Mouse (Mus musculus) liver, embryonic 13.5 days (tissue): ENCODE measurements around the gene Prdm16. TPM values are rescaled to one million over a fixed set of nuclear protein-coding genes. Genes with fewer than 3 reads are reported as not detected.

ENCODE experiments used
- ATAC-seq: fragments of 200-750 bp; cut with Nextera tagmentation; 2 replicates; pipeline ENCODE4 v1.8.0; 2017; ENCODE audit warnings: low read depth, mild to moderate bottlenecking, moderate number of reproducible peaks, moderate library complexity
- DNase-seq: peaks from one replicate; pipeline ENCODE4 v3.0.0; 2022
- H3K27ac ChIP-seq: fragments of 300-500 bp; sonication (generic); 2 replicates; pipeline ENCODE4 v1.5.1; 2015; ENCODE audit warnings: moderate library complexity, mild to moderate bottlenecking, inconsistent platforms
- H3K27me3 ChIP-seq: fragments of 300-500 bp; sonication (generic); 2 replicates; pipeline ENCODE4 v1.6.1; 2015; ENCODE audit warnings: mild to moderate bottlenecking, inconsistent platforms
- H3K36me3 ChIP-seq: fragments of 300-500 bp; sonication (generic); 2 replicates; pipeline ENCODE4 v1.6.1; 2015; ENCODE audit warnings: mild to moderate bottlenecking, inconsistent platforms
- H3K4me1 ChIP-seq: fragments of 300-500 bp; sonication (generic); replicated peaks from 2 replicates; pipeline ENCODE4 v1.6.1; 2015; ENCODE audit warnings: inconsistent platforms
- H3K4me2 ChIP-seq: fragments of 300-500 bp; sonication (generic); 2 replicates; pipeline ENCODE4 v1.6.1; 2015; ENCODE audit warnings: inconsistent platforms, mild to moderate bottlenecking, moderate library complexity
- H3K4me3 ChIP-seq: fragments of 300-500 bp; sonication (generic); replicated peaks from 2 replicates; pipeline ENCODE4 v1.5.1; 2015; ENCODE audit warnings: mild to moderate bottlenecking, inconsistent platforms
- H3K9ac ChIP-seq: fragments of 300-500 bp; sonication (generic); 2 replicates; pipeline ENCODE4 v1.6.1; 2015; ENCODE audit warnings: mild to moderate bottlenecking, inconsistent platforms
- H3K9me3 ChIP-seq: fragments of 300-500 bp; sonication (generic); replicated peaks from 2 replicates; pipeline ENCODE4 v1.6.1; 2016; ENCODE audit warnings: inconsistent platforms
- WGBS: fragments of 180-500 bp; shearing (Covaris S2); methylation state at CpG from one replicate; pipeline ENCODE4 v1.1.7; 2015; ENCODE audit not compliant: insufficient replicate concordance; 5-methylcytosine and 5-hydroxymethylcytosine counted together
- polyA plus RNA-seq: library from polyadenylated mRNA; unstranded; fragments of >200 nt; fragmentation: Nextera tagmentation; extraction: Ambion mirVana; gene quantifications from 2 replicates; pipeline ENCODE4 v1.2.1, GENCODE M21; 2015

Prdm16 gene
- polyA plus RNA-seq, 1 experiment from 2014 or later, result 1.8 TPM

DNA sequence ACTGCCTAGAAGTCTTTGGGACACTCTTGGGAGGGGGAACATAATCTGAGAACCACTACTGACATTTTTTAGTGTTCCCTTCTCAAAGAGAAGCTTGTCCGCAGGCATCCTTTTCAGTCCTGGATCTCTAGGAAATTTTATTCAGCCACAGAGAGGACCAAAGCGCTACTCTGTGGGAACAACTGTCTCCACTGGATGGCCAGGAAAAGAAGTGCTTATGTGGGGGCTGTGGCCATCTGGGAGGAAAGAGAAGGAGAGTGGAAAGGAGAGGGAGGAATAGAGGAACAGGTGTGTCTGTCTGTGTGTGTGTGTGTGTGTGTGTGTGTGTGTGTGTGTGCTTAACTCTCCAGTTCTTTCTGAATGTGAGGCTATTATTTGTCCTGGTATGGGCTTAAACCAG lies 271.9 kb downstream of the Prdm16 start:
- WGBS, result 67% methylated on average over 2 of the region's 2 CpGs
- no peaks in the 10 kb centered on the region for H3K9me3 ChIP-seq
- H3K27ac ChIP-seq, result no peak overlapping the region
- H3K9ac ChIP-seq, result no peak overlapping the region
- H3K36me3 ChIP-seq, result no peaks in the 10 kb centered on the region
- no peak for DNase-seq
- no peaks in the 10 kb centered on the region for H3K27me3 ChIP-seq
- no peak for ATAC-seq
- H3K4me1 ChIP-seq, result no peaks in the 10 kb centered on the region
- H3K4me2 ChIP-seq, result no peak overlapping the region
- H3K4me3 ChIP-seq, result no peak overlapping the region

DNA sequence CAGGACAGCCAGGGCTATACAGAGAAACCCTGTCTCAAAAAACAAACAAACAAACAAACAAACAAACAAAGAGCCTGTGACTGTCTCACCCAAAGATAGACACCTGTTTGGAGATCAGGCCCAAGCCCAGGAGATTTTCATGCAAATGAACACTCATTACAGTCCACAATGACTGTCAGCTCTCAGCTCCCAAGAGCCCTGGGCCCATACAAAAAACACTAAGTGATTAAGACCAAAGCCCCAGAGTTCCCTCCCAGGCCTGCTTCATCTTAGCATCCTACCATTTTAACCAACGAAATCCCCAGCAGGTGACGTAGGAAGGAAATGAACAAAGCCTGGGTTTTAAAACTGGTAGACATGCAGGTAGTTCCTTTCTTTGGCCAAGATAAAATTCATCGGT lies 275.8 kb downstream of the Prdm16 start:
- WGBS, result 68% methylated on average over 3 of the region's 3 CpGs

DNA sequence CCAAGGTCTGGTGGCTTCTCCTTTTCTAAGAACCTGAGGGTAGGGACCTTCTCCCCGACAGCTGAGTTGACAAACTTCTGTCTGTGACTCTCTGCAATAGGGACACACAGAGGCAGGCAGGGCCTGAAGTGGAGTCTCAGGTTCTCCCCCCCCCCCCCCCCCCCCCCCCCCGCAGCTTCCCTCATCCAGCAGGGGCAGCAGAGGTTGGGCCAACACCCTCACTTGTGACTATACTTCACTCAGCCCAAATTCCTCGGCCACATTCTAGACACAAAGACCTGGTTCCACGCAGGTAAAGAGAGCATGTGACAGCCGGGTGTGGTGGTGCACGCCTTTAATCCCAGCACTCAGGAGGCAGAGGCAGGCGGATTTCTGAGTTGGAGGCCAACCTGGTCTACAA lies 276.2 kb downstream of the Prdm16 start:
- H3K4me3 ChIP-seq, result no peak overlapping the region
- no peaks in the 10 kb centered on the region for H3K27me3 ChIP-seq
- H3K9me3 ChIP-seq, result no peaks in the 10 kb centered on the region
- DNase-seq (no peak), ATAC-seq (no peak)
- peaks cover 5% of the 10 kb centered on the region for H3K4me1 ChIP-seq
- H3K9ac ChIP-seq, result no peak overlapping the region
- H3K36me3 ChIP-seq, result no peaks in the 10 kb centered on the region
- no peak overlapping the region for H3K4me2 ChIP-seq
- 68% methylated on average over 6 of the region's 7 CpGs for WGBS
- H3K27ac ChIP-seq, result no peak overlapping the region

More for the DNA sequence above, 275.8 kb downstream of the Prdm16 start:
- H3K9ac ChIP-seq, result no peak overlapping the region
- no peak overlapping the region for H3K4me3 ChIP-seq
- H3K4me1 ChIP-seq, result peaks cover 5% of the 10 kb centered on the region
- DNase-seq (no peak), ATAC-seq (no peak)
- no peaks in the 10 kb centered on the region for H3K9me3 ChIP-seq
- H3K27ac ChIP-seq, result no peak overlapping the region
- no peaks in the 10 kb centered on the region for H3K27me3 ChIP-seq
- no peak overlapping the region for H3K4me2 ChIP-seq
- H3K36me3 ChIP-seq, result no peaks in the 10 kb centered on the region

DNA sequence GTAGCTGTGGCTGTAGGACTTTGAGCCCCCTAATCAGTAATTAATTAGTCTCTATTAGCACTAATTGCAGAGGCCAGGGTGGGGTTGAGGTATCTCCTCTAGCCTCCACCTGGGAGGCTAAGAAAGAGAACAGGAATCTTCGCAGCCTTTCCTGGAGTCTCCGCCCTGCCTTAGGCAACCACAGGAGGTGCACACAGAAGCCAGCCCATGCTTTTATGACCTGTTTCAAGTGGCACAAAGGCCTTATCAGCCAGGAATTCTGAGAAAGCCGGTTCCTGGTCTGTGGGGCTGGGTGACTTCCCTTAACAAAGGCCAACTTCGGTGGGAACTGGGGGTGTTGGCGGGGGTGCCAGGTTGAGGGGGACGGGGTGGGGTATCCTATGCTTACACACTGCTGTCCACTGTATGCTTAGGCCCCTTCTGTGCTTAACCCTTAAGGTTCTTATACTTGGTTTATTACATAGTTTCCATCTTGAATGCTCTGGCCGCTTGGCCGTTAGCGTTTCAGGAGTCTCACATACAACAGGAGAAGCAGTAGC lies 276.8 kb downstream of the Prdm16 start:
- H3K4me3 ChIP-seq, result no peak overlapping the region
- H3K9me3 ChIP-seq, result no peaks in the 10 kb centered on the region
- H3K9ac ChIP-seq, result no peak overlapping the region
- H3K36me3 ChIP-seq, result no peaks in the 10 kb centered on the region
- no peak for ATAC-seq
- peaks cover 5% of the 10 kb centered on the region for H3K4me1 ChIP-seq
- no peak for DNase-seq
- no peak overlapping the region for H3K27ac ChIP-seq
- H3K4me2 ChIP-seq, result no peak overlapping the region
- no peaks in the 10 kb centered on the region for H3K27me3 ChIP-seq
- WGBS, result 66% methylated on average over 9 of the region's 9 CpGs

DNA sequence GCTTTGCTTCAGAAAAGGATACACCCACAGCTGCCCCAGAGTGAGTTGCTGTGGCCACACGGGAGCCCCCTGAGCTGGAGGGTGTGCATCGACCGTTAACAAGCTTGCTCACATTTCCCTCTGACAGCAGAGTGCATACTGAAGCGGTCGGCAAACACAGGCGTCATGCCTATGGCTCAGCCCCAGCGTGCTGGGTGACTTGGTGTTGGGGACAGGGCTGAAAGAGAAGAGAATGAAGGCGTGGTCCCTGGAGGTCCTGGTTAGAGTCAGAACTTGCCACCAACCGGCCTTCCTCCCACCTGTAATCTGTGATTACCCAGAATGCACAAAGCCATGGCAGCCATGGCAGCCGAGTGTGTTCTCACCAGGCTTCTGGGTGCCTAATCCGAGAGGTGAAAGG lies 277.9 kb downstream of the Prdm16 start:
- no peak overlapping the region for H3K4me2 ChIP-seq

DNA sequence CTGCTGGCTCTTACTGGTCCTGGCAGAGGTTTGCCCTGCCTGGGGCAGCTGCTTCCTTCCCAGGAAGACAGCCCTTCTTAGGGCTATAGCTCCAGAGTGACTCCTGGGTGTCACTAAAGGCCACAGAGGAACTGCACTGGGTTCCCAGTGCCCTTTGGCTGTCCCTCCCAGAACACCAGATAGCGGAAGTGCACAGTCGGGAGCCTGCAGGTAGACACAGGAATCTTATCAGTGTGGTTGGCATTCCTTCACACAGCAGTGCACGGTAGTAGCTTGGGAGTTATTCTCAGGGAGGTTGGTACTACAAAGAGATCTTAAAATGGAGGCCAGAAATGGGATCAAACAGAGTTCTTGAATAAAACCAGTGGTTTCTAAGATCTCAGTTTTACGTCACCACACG lies 278.3 kb downstream of the Prdm16 start:
- Histone ChIP-seq H3K27me3 (no peaks in the 10 kb centered on the region), H3K4me2 (no peak overlapping the region), H3K27ac (no peak overlapping the region), H3K9me3 (no peaks in the 10 kb centered on the region), H3K4me3 (no peak overlapping the region), H3K9ac (no peak overlapping the region), H3K4me1 (peaks cover 5% of the 10 kb centered on the region), H3K36me3 (no peaks in the 10 kb centered on the region)
- ATAC-seq (no peak), DNase-seq (no peak)
- 56% methylated on average over 5 of the region's 5 CpGs for WGBS

More for the DNA sequence above, 277.9 kb downstream of the Prdm16 start:
- ATAC-seq (no peak), DNase-seq (no peak)
- Histone ChIP-seq H3K27ac (no peak overlapping the region), H3K4me3 (no peak overlapping the region), H3K4me1 (peaks cover 5% of the 10 kb centered on the region), H3K9ac (no peak overlapping the region), H3K27me3 (no peaks in the 10 kb centered on the region), H3K36me3 (no peaks in the 10 kb centered on the region), H3K9me3 (no peaks in the 10 kb centered on the region)
- WGBS, result 53% methylated on average over 11 of the region's 11 CpGs

DNA sequence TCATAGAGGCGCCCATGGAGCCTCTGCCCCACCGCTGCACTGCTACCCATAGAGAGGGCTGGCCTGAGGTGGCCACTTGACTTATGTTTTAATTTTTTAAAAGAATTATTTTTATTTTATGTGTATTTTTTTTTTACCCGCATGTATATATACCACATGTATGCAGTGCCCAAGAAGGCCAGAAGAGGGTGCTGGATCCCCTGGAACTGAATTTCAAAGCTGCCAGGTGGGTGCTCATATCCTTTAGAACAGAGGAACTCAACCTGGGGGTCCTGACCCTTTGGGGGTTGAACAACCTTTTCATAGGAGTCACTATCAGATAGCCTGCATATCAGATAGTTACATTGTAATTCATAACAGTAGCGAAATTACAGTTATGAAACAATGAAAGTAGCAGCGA lies 281.3 kb downstream of the Prdm16 start:
- ATAC-seq, result no peak
- no peaks in the 10 kb centered on the region for H3K9me3 ChIP-seq
- no peaks in the 10 kb centered on the region for H3K36me3 ChIP-seq
- H3K27me3 ChIP-seq, result no peaks in the 10 kb centered on the region
- no peak overlapping the region for H3K27ac ChIP-seq
- H3K4me2 ChIP-seq, result no peak overlapping the region
- WGBS, result 79% methylated on average over 5 of the region's 5 CpGs
- H3K4me1 ChIP-seq, result peaks cover 5% of the 10 kb centered on the region
- no peak for DNase-seq
- no peak overlapping the region for H3K4me3 ChIP-seq
- H3K9ac ChIP-seq, result no peak overlapping the region

DNA sequence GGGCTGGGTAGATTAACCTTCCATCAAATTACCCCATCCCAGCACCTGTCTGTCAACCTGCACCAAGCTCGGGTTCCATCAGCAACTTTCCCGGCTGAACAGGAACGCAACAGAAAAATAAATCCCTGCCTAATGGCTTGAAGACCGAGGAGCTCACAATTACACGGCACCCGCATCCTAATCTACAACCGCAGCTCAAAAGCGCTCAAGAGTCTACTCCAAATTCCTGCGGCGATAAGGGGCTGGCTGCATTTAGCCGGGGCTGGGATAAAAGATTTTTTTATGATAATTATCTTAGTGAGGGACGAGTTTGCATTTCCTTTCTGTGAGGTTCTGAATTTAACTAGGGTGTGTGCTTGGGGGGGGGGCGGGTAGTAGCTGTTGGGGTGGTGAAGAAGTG lies 284.4 kb downstream of the Prdm16 start:
- H3K4me3 ChIP-seq, result no peak overlapping the region
- H3K27me3 ChIP-seq, result no peaks in the 10 kb centered on the region
- no peaks in the 10 kb centered on the region for H3K4me1 ChIP-seq
- H3K4me2 ChIP-seq, result no peak overlapping the region
- WGBS, result 56% methylated on average over 13 of the region's 13 CpGs
- H3K36me3 ChIP-seq, result no peaks in the 10 kb centered on the region
- H3K27ac ChIP-seq, result no peak overlapping the region
- no peak for DNase-seq
- H3K9me3 ChIP-seq, result no peaks in the 10 kb centered on the region
- H3K9ac ChIP-seq, result no peak overlapping the region
- no peak for ATAC-seq

DNA sequence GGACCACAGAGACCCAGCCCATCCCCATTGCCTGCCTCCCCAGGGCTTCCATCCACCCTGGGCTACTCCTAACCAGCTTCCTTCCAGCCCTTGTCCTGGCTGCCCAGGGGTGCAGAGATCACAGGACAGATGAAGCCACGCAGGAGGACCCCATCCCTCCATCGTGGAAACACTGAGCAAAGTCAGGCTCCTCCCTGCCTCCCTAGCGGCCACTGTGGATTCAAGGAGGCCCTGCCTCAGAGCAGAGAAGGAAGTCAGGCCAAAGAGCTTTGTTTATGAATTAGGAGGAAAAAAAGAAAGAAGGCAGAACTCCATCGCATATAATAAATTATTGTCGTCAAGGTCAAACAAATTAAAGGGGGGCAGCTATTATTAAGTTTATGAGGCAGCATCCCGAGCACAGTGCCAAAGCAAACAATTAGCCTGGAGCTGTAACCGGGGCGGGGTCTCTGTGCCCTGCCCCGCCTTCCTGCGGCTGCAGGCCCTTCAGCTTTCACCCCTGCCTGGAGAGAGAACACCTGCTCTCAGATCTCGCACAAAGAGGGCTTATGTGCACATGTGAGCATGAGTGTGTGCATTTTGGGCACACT lies 288.4 kb downstream of the Prdm16 start:
- Histone ChIP-seq H3K9ac (no peak overlapping the region), H3K4me2 (no peak overlapping the region), H3K27me3 (no peaks in the 10 kb centered on the region), H3K4me1 (no peaks in the 10 kb centered on the region), H3K36me3 (no peaks in the 10 kb centered on the region), H3K4me3 (no peak overlapping the region), H3K9me3 (no peaks in the 10 kb centered on the region), H3K27ac (no peak overlapping the region)
- DNase-seq (no peak), ATAC-seq (no peak)
- WGBS, result 51% methylated on average over 11 of the region's 11 CpGs

DNA sequence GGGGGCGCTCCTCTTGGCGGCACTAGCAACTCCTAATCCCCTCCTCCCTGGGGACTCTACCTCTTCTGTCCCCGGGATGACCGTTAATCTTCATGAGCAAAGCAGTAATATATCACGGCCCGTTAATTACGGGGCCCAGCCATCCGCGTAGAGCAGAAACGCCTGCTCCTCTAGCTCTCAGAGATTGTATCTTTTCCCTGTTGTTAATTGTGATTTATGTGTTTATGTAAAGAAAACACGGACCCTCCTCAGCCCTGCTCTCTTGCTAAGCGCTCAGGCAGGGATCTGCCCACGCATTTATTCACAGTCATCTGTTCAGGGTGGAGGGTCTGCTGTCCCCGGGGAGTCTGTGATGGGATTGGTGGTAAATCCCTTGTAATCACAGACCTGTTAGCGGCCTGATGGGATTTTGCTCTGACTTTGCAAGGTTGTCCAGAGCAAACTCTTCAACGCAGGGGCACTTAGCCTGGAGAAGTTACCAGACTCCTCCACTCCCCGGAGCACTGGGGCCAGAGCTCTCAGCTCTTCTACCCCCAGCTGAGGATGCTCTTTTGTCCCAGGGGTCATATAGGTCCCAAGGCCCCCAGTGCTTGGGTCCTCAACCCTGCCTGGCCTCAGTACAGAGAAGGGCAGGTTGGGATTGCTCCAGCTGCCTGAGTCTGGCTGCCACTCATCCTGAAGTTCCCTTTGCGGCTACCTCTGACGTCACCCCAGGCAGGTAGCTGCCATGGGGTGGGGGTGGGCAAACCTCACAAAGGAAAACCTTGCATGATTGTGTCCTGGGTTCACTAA lies 289.7 kb downstream of the Prdm16 start:
- no peak overlapping the region for H3K27ac ChIP-seq
- H3K4me3 ChIP-seq, result no peak overlapping the region
- 58% methylated on average over 19 of the region's 19 CpGs for WGBS
- H3K9me3 ChIP-seq, result no peaks in the 10 kb centered on the region
- no peak overlapping the region for H3K4me2 ChIP-seq
- H3K36me3 ChIP-seq, result no peaks in the 10 kb centered on the region
- H3K4me1 ChIP-seq, result no peaks in the 10 kb centered on the region
- no peak for ATAC-seq
- no peak for DNase-seq
- H3K27me3 ChIP-seq, result no peaks in the 10 kb centered on the region
- no peak overlapping the region for H3K9ac ChIP-seq

DNA sequence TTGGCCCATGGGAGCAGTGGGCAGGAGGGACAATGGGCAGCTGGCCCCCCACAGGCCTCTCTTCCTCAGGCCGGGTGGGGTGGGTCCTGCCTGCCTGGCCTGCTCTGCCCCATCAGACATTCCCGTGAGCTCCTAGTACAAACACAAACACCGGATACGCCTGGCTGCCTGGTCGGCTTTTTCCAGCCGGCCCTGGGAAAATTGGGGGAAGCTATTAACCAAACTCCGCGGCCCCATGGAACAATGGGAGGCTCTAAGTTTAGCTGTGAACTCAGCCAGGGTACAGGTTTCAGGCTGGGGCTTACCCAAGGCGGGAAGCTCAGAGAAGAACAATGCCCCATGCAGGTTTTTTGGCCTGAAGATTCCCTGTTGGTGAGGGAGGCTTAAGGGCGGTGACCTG lies 300.0 kb downstream of the Prdm16 start:
- Histone ChIP-seq H3K9ac (no peak overlapping the region), H3K36me3 (no peaks in the 10 kb centered on the region), H3K4me1 (peaks cover 14% of the 10 kb centered on the region), H3K27ac (no peak overlapping the region), H3K4me2 (no peak overlapping the region), H3K27me3 (no peaks in the 10 kb centered on the region), H3K9me3 (no peaks in the 10 kb centered on the region), H3K4me3 (no peak overlapping the region)
- 51% methylated on average over 10 of the region's 10 CpGs for WGBS
- DNase-seq (no peak), ATAC-seq (no peak)

DNA sequence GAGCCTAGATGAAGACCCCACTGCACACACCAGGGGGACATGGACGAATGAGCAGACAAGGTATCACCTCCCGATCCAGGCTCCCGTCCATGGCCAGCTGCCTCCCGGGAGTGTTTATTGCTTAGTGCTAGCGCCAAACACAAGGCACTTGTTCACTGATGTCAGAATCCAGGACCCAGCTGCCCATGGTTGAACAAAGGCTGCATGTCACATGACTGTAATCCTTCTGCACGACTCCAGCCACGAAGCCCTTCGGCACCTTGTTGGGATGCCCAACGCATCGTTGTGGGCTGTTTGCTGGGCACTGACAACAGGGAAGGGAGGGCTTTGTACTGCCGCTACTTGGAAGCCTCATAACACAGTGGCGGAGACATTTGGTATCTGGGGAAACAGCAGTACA lies 300.9 kb downstream of the Prdm16 start, which contains the start of gene B230104I21Rik:
TSS of gene B230104I21Rik (plus strand) at position 367 of the 400 bp plus-strand sequence.
- 74% methylated on average over 12 of the region's 12 CpGs for WGBS
- Histone ChIP-seq H3K4me2 (peak within 1 kb of the TSS; percentile 59), H3K27ac (no peak within 1 kb of the TSS), H3K9ac (0 out of 2 replicates have a peak within 1 kb of the TSS, but pooled peaks have one; percentile 36), H3K4me1 (peaks cover 14% of the 10 kb centered on the region), H3K27me3 (no peaks in the 10 kb centered on the region), H3K4me3 (peak within 1 kb of the TSS; percentile 39), H3K9me3 (no peaks in the 10 kb centered on the region), H3K36me3 (no peaks in the 10 kb centered on the region)
- ATAC-seq, result no peak
- DNase-seq, result no peak
